Mouse (Mus musculus) embryonic facial prominence, embryonic 10.5 days (tissue): ENCODE data around the gene Mnat1. TPM values are rescaled to one million over a fixed set of nuclear protein-coding genes. Genes with fewer than 3 reads are reported as not detected.
"Not testable (repeated sequence)": the region's sequence is repeated elsewhere in the genome, so short reads cannot be mapped to it uniquely, and the experiment has no call there.

Source experiments
- DNase-seq: peaks from one replicate; pipeline ENCODE4 v3.0.0-alpha.2; 2017; ENCODE audit warnings: low spot score
- H3K27ac ChIP-seq: fragments of 300-500 bp; sonication (generic); replicated peaks from 2 replicates; pipeline ENCODE4 v1.5.1; 2016; ENCODE audit warnings: mild to moderate bottlenecking
- H3K27me3 ChIP-seq: fragments of 300-500 bp; sonication (generic); replicated peaks from 2 replicates; pipeline ENCODE4 v1.6.1; 2016; ENCODE audit warnings: low read depth, mild to moderate bottlenecking; ENCODE audit not compliant: poor library complexity, severe bottlenecking
- H3K36me3 ChIP-seq: fragments of 300-500 bp; sonication (generic); replicated peaks from 2 replicates; pipeline ENCODE4 v1.6.1; 2016; ENCODE audit warnings: mild to moderate bottlenecking, moderate library complexity
- H3K4me1 ChIP-seq: fragments of 300-500 bp; sonication (generic); 2 replicates; pipeline ENCODE4 v1.6.1; 2016
- H3K4me3 ChIP-seq: fragments of 300-500 bp; sonication (generic); 2 replicates; pipeline ENCODE4 v1.5.1; 2016; ENCODE audit warnings: mild to moderate bottlenecking, moderate library complexity
- H3K9me3 ChIP-seq: fragments of 300-500 bp; sonication (generic); 2 replicates; pipeline ENCODE4 v1.6.1; 2016; ENCODE audit warnings: mild to moderate bottlenecking
- WGBS: fragments of 180-500 bp; shearing (Covaris S2); methylation state at CpG from one replicate; pipeline ENCODE4 v1.1.7; 2016; 5-methylcytosine and 5-hydroxymethylcytosine counted together
- polyA plus RNA-seq: library from polyadenylated mRNA; unstranded; fragments of >200 nt; fragmentation: Nextera tagmentation; extraction: Ambion mirVana; gene quantifications from 2 replicates; pipeline ENCODE4 v1.2.1, GENCODE M21; 2016

Gene Mnat1
- polyA plus RNA-seq, 1 experiment from 2014 or later, result 40.8 TPM

GRCm38 (mm10) chr12:73103713-73104112 lies 19.8 kb upstream of the Mnat1 start:
- H3K27me3 ChIP-seq, result no peaks in the 10 kb centered on the region
- peaks cover 8% of the 10 kb centered on the region; the same call in 1 of the 2 replicates for H3K9me3 ChIP-seq
- H3K27ac ChIP-seq, result no peak overlapping the region
- H3K4me1 ChIP-seq, result peaks cover 31% of the 10 kb centered on the region
- DNase-seq, result peak; percentile 62
- WGBS, result 63% methylated on average over 12 of the region's 12 CpGs
- H3K36me3 ChIP-seq, result peaks cover 94% of the 10 kb centered on the region
- no peak overlapping the region for H3K4me3 ChIP-seq

DNA sequence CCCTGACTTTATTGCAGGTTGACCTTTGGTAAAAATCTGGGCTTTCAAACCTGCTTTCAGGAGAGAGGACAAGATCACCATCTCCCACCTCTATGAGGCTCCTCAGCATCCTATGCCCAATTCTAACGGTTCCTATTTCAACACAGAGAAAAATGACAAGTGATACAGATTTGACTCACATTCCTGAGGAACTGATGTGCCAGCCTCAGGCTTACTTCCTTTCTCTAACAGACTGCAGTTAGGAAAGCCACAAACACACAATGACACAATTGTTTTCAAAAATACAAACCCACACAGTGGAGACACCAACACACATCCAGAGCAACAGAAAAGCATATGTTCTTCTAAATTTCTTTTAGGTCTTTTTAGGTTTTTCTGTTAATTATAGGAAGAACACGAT lies 15.7 kb upstream of the Mnat1 start:
- H3K4me3 ChIP-seq, result no peak overlapping the region
- no peak for DNase-seq
- no peaks in the 10 kb centered on the region for H3K27me3 ChIP-seq
- WGBS, result 47% methylated on average over 2 of the region's 2 CpGs
- peaks cover 64% of the 10 kb centered on the region for H3K4me1 ChIP-seq
- peaks cover 75% of the 10 kb centered on the region for H3K36me3 ChIP-seq
- H3K27ac ChIP-seq, result no peak overlapping the region
- H3K9me3 ChIP-seq, result peaks cover 8% of the 10 kb centered on the region; the same call in 1 of the 2 replicates

GRCm38 (mm10) chr12:73110431-73111111 lies 12.9 kb upstream of the Mnat1 start:
- Histone ChIP-seq H3K27me3 (peaks cover 4% of the 10 kb centered on the region; the same call in 1 of the 2 replicates), H3K27ac (peak overlapping the region; percentile 97), H3K4me1 (peaks cover 54% of the 10 kb centered on the region), H3K36me3 (peaks cover 49% of the 10 kb centered on the region), H3K4me3 (peak overlapping the region; percentile 87), H3K9me3 (no peaks in the 10 kb centered on the region)
- 2% methylated on average over 23 of the region's 23 CpGs for WGBS
- DNase-seq, result peak; percentile 48

DNA sequence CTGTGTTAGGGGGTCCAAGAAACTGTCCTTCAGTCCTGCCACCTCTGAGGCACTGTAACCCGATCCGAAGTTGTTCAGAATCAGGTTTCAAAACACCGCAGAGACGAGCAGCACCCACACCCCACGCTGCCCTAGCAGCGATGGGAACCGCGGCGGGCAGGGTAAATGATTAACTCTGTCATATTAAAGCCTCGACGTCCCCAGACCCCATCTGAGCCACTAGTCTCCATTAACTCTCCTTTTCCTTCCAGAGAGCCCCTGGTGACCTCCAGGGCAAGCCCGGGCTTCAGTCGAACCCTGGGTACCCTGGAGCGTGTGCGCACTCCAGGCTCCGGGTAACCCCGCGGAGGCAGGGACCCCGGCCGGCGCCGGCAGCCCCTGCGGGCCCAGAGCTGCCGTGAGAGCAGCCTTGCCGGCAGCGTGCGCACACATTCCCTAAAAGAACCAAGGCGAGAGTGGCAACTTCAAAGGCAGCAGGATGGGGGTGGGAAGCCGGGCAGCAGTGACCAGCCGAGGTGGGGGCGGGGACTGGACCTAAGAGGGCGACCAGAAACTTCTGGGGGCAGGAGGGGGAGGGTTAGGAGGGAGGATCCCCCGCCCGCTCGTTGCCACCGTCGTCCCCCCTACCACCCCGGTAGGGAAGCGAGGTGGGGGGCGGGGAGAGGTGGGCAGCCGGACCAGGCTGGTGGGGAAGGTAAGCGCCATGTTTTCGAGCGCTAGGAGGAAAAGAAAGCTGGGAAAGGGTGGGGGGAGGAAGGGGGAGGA lies 11.8 kb upstream of the Mnat1 start:
- DNase-seq, result peak; percentile 87
- WGBS, result under 1% methylated on average over 44 of the region's 44 CpGs
- Histone ChIP-seq H3K27me3 (peaks cover 4% of the 10 kb centered on the region; the same call in 1 of the 2 replicates), H3K36me3 (peaks cover 38% of the 10 kb centered on the region), H3K4me3 (peak overlapping the region; percentile 87), H3K27ac (peak overlapping the region; percentile 97), H3K4me1 (peaks cover 54% of the 10 kb centered on the region), H3K9me3 (no peaks in the 10 kb centered on the region)

DNA sequence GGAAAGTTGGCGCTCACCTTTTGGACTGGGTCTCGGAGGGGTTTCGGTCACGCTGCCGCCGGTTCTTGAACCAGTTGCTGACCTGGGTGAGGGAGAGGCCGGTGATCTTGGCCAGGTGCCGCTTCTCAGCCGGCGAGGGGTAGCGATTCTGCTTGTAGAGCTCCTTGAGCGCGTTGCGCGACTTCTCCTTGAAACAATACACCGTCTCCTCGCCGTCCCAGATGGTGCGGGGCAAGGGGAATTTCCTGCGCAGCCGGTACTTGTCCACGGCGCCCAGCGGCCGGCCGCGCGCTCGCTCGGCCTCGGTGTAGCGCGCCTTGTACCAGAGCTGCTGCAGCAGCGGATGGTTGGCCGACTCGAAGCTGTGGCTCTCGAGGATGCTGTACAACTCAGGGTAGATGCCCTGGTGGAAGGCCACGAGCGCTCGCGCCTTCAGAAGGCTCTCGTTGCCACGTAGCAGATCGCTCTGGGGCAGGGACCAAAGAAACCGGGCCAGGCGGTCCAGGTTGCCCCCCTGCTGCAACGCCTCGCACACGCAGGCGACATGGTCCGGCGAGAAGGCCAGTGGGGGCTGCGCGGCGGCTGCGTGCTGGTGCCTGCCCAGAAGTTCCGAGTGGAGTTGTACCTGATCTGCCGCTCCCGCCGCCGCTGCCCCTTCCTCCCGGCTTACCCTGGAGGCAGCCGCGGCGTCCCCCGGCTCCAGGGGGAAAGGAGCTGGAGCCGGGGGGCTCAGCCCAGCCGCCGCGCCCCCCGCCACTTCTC lies 11.0 kb upstream of the Mnat1 start:
- peak overlapping the region; percentile 87 for H3K4me3 ChIP-seq
- H3K27ac ChIP-seq, result peak overlapping the region; percentile 97
- peaks cover 54% of the 10 kb centered on the region for H3K4me1 ChIP-seq
- peaks cover 4% of the 10 kb centered on the region; the same call in 1 of the 2 replicates for H3K27me3 ChIP-seq
- no peaks in the 10 kb centered on the region for H3K9me3 ChIP-seq
- under 1% methylated on average over 71 of the region's 71 CpGs for WGBS
- peak; percentile 79 for DNase-seq
- peaks cover 30% of the 10 kb centered on the region for H3K36me3 ChIP-seq

DNA sequence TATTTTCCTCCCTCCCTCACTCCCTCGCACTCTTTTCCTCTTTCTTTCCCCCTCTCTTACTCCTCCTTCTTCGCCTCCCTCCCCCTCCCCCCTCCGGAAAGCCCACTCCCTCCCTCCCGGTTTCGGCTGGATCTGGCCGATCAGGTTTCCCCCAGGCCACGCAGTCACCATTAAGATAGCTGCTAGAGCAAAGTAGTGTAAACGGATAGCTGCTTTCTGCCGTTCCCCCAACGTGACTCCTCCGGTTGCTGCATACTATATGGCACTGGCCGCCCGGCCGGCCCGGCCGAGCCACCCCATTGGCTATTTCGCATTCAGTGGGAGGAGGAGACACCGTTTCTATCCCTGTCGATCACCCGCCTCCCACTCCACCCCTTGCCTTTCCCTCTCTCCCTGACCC lies 10.3 kb upstream of the Mnat1 start, which contains the start of gene Six4:
Gene Six4 (minus strand): TSS at position 261 of the 400 bp plus-strand sequence.
- Histone ChIP-seq H3K27me3 (peaks cover 4% of the 10 kb centered on the region; the same call in 1 of the 2 replicates), H3K4me3 (peak within 1 kb of the TSS; percentile 87), H3K9me3 (no peaks in the 10 kb centered on the region), H3K36me3 (peaks cover 23% of the 10 kb centered on the region), H3K4me1 (peaks cover 49% of the 10 kb centered on the region), H3K27ac (peak within 1 kb of the TSS; percentile 97)
- DNase-seq, result peak; percentile 95
- under 1% methylated on average over 20 of the region's 20 CpGs for WGBS

GRCm38 (mm10) chr12:73125250-73125649 lies 1.7 kb downstream of the Mnat1 start:
- no peak overlapping the region for H3K27ac ChIP-seq
- DNase-seq, result no peak
- WGBS, result 80% methylated on average over 4 of the region's 4 CpGs

DNA sequence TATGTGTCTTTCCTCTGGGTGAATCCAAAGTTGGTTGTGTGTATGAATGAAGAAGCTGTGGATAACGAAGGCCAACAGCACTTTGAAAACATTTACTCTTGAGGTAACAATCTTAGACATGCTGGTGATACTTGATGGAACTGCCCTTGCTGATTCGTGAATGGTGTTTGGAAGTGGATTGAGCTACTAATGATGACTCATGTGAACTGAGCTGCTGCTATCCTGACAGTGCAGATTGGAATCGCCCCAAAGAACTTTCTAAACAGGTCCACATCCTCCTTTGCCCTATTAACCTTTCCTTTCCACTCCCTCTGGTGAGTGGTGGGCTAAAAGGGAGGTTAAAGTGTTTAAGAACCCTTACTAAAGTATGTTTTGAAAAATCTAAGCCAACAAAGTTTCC lies 17.2 kb downstream of the Mnat1 start:
- peaks cover 7% of the 10 kb centered on the region; the same call in 1 of the 2 replicates for H3K4me1 ChIP-seq
- H3K27me3 ChIP-seq, result no peaks in the 10 kb centered on the region
- H3K27ac ChIP-seq, result no peak overlapping the region
- WGBS, result 87% methylated on average over 3 of the region's 3 CpGs
- H3K36me3 ChIP-seq, result peaks cover 21% of the 10 kb centered on the region
- no peak overlapping the region for H3K4me3 ChIP-seq
- DNase-seq, result no peak
- peaks cover 9% of the 10 kb centered on the region for H3K9me3 ChIP-seq

More at GRCm38 (mm10) chr12:73125250-73125649, 1.7 kb downstream of the Mnat1 start:
- Histone ChIP-seq H3K4me3 (no peak overlapping the region), H3K36me3 (no peaks in the 10 kb centered on the region), H3K27me3 (no peaks in the 10 kb centered on the region), H3K9me3 (no peaks in the 10 kb centered on the region), H3K4me1 (peaks cover 11% of the 10 kb centered on the region)

DNA sequence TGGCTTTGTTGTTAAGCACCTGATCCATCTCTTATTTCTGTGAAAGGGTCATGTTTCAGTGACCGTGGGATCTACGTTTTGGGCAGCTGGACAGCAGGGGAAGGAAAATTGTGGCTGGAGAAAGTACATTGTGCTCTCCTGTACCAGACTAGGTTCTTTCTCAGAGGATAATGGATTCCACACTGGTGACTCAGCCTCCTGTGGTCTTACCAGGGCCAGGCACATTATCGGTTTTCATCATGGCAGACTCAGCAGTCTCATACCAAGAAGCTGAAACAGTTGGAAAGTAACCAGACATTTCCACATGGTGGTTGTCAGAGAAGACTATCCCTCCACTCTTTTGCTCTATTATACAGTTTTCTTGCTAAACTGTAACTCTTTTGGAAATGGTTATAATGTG lies 23.7 kb downstream of the Mnat1 start:
- WGBS, result 43% methylated on average over 3 of the region's 3 CpGs

GRCm38 (mm10) chr12:73151038-73151437 lies 27.5 kb downstream of the Mnat1 start:
- not testable (repeated sequence) for H3K27me3 ChIP-seq, H3K4me3 ChIP-seq, H3K9me3 ChIP-seq, DNase-seq, H3K27ac ChIP-seq, H3K36me3 ChIP-seq
- WGBS, result 90% methylated on average over 5 of the region's 5 CpGs
- peaks cover 11% of the 10 kb centered on the region for H3K4me1 ChIP-seq

More for the DNA sequence above, 23.7 kb downstream of the Mnat1 start:
- DNase-seq, result peak; percentile 12
- H3K27me3 ChIP-seq, result no peaks in the 10 kb centered on the region
- peaks cover 18% of the 10 kb centered on the region for H3K36me3 ChIP-seq
- peaks cover 18% of the 10 kb centered on the region for H3K4me1 ChIP-seq
- no peaks in the 10 kb centered on the region for H3K9me3 ChIP-seq
- H3K27ac ChIP-seq, result no peak overlapping the region
- H3K4me3 ChIP-seq, result no peak overlapping the region

- 91% methylated on average over 4 of the region's 4 CpGs for WGBS
Measured at GRCm38 (mm10) chr12:73154150-73154549, 30.6 kb downstream of the Mnat1 start.

DNA sequence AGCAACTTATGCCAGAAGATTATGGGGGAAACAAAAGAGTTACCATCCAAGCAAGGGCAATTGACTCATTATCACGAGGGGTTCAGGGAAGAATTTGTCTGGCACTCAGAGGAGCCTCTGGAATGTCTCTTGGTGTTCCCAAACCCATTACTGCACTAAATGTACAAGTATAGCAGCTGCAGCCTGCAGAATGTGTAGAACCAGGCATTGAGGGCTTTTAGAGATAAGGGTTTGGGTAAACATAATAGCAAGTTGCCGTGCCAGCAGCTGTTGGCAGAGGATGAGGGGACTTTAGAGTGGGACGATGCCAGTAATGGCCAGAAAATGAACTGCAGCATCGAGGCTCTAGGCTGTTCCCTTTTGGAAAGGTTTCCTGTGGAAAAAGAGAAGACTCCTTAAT lies 36.8 kb downstream of the Mnat1 start:
- Histone ChIP-seq H3K4me3 (no peak overlapping the region), H3K4me1 (no peaks in the 10 kb centered on the region), H3K27me3 (no peaks in the 10 kb centered on the region), H3K27ac (no peak overlapping the region), H3K36me3 (peaks cover 4% of the 10 kb centered on the region), H3K9me3 (peaks cover under 1% of the 10 kb centered on the region; the same call in 1 of the 2 replicates)
- WGBS, result 83% methylated on average over 4 of the region's 4 CpGs
- no peak for DNase-seq

More at GRCm38 (mm10) chr12:73154150-73154549, 30.6 kb downstream of the Mnat1 start:
- DNase-seq, result no peak
- no peaks in the 10 kb centered on the region for H3K36me3 ChIP-seq
- no peaks in the 10 kb centered on the region for H3K4me1 ChIP-seq
- no peaks in the 10 kb centered on the region for H3K9me3 ChIP-seq
- no peak overlapping the region for H3K4me3 ChIP-seq
- no peaks in the 10 kb centered on the region for H3K27me3 ChIP-seq
- H3K27ac ChIP-seq, result no peak overlapping the region
